Mouse (Mus musculus) testis, adult 2 months (tissue): Measurements from ENCODE around the gene Ddah2. TPM values are rescaled to one million over a fixed set of nuclear protein-coding genes. Genes with fewer than 3 reads are reported as not detected.
"Not testable (repeated sequence)": the region's sequence is repeated elsewhere in the genome, so short reads cannot be mapped to it uniquely, and the experiment has no call there.

Experiments
- H3K27ac ChIP-seq: fragments of 200-500 bp; 2 replicates; pipeline ENCODE4 v1.5.1; 2012; ENCODE audit warnings: low read depth, low read length; ENCODE audit not compliant: control insufficient read depth, insufficient read depth
- H3K27me3 ChIP-seq: fragments of 200-500 bp; 2 replicates; pipeline ENCODE4 v1.6.1; 2012; ENCODE audit warnings: mild to moderate bottlenecking, low read length, moderate library complexity; ENCODE audit not compliant: control insufficient read depth, insufficient read depth
- H3K36me3 ChIP-seq: fragments of 200-500 bp; 2 replicates; pipeline ENCODE4 v1.6.1; 2012; ENCODE audit warnings: mild to moderate bottlenecking, low read length; ENCODE audit not compliant: control insufficient read depth, insufficient read depth
- H3K4me1 ChIP-seq: fragments of 200-500 bp; 2 replicates; pipeline ENCODE4 v1.6.1; 2012; ENCODE audit warnings: low read length; ENCODE audit not compliant: control insufficient read depth, insufficient read depth
- H3K4me3 ChIP-seq: fragments of 200-500 bp; 2 replicates; pipeline ENCODE4 v1.5.1; 2012; ENCODE audit warnings: low read depth, mild to moderate bottlenecking, low read length, moderate library complexity, mixed read lengths; ENCODE audit not compliant: control insufficient read depth
- CTCF ChIP-seq: fragments of 200-500 bp; IDR thresholded peaks from 2 replicates; pipeline ENCODE4 v1.5.1; 2012; ENCODE audit warnings: low read depth, mild to moderate bottlenecking, inconsistent platforms, low read length, moderate library complexity; ENCODE audit not compliant: control insufficient read depth, insufficient read depth, insufficient replicate concordance
- POLR2A ChIP-seq: fragments of 200-500 bp; IDR thresholded peaks from 2 replicates; pipeline ENCODE4 v1.6.1; 2012; ENCODE audit warnings: low read depth, mild to moderate bottlenecking, inconsistent platforms, low read length, moderate library complexity; ENCODE audit not compliant: control insufficient read depth
- polyA plus RNA-seq: library from polyadenylated mRNA; depleted of rRNA; stranded (reverse); fragments of >200 nt; gene quantifications from 2 replicates; pipeline ENCODE4 v1.2.3, GENCODE M21; 2012

The Ddah2 gene
- polyA plus RNA-seq, 1 experiment = 11.1 TPM

- TF ChIP-seq CTCF = peak; percentile 48; the same call in 1 of the 2 replicates
- no peak for TF ChIP-seq POLR2A
- no peak overlapping the region for H3K27ac ChIP-seq
- no peaks in the 10 kb centered on the region for H3K36me3 ChIP-seq
- H3K27me3 ChIP-seq = no peaks in the 10 kb centered on the region
- peaks cover 2% of the 10 kb centered on the region; the same call in 1 of the 2 replicates for H3K4me1 ChIP-seq
- no peak overlapping the region for H3K4me3 ChIP-seq
Measured at GRCm38 (mm10) chr17:35029691-35030532, 28.9 kb upstream of the Ddah2 start.

GRCm38 (mm10) chr17:35031272-35031671 is 27.6 kb upstream of the Ddah2 start:
- Histone ChIP-seq H3K4me1 (peaks cover 2% of the 10 kb centered on the region; the same call in 1 of the 2 replicates), H3K4me3 (no peak overlapping the region), H3K36me3 (no peaks in the 10 kb centered on the region), H3K27me3 (no peaks in the 10 kb centered on the region), H3K27ac (peak overlapping the region; percentile 3; the same call in 1 of the 2 replicates)
- TF ChIP-seq POLR2A (no peak), CTCF (no peak)

GRCm38 (mm10) chr17:35031880-35032279 is 27.0 kb upstream of the Ddah2 start:
- Histone ChIP-seq H3K4me3 (no peak overlapping the region), H3K4me1 (peaks cover 2% of the 10 kb centered on the region; the same call in 1 of the 2 replicates), H3K36me3 (no peaks in the 10 kb centered on the region), H3K27ac (no peak overlapping the region), H3K27me3 (no peaks in the 10 kb centered on the region)
- no peak for TF ChIP-seq CTCF

GRCm38 (mm10) chr17:35032323-35032870 is 26.4 kb upstream of the Ddah2 start:
- TF ChIP-seq CTCF = no peak
- no peak for TF ChIP-seq POLR2A
- Histone ChIP-seq H3K4me3 (no peak overlapping the region), H3K4me1 (peaks cover 2% of the 10 kb centered on the region; the same call in 1 of the 2 replicates), H3K27ac (no peak overlapping the region), H3K36me3 (no peaks in the 10 kb centered on the region), H3K27me3 (no peaks in the 10 kb centered on the region)

- H3K27me3 ChIP-seq, H3K36me3 ChIP-seq, H3K27ac ChIP-seq, H3K4me3 ChIP-seq, H3K4me1 ChIP-seq: not testable (repeated sequence)
Measured at GRCm38 (mm10) chr17:35033703-35034102, 25.1 kb upstream of the Ddah2 start.

- no peak overlapping the region; the same call in 1 of the 2 replicates for H3K27ac ChIP-seq
- no peaks in the 10 kb centered on the region for H3K27me3 ChIP-seq
- H3K4me1 ChIP-seq = peaks cover 2% of the 10 kb centered on the region; the same call in 1 of the 2 replicates
- no peaks in the 10 kb centered on the region for H3K36me3 ChIP-seq
- TF ChIP-seq CTCF (no peak), POLR2A (no peak)
- no peak overlapping the region for H3K4me3 ChIP-seq
Measured at GRCm38 (mm10) chr17:35034896-35035295, 23.9 kb upstream of the Ddah2 start.

- no peak overlapping the region for H3K4me3 ChIP-seq
- no peak for TF ChIP-seq CTCF
- no peak for TF ChIP-seq POLR2A
- no peaks in the 10 kb centered on the region for H3K27me3 ChIP-seq
Measured at GRCm38 (mm10) chr17:35039121-35039873, 19.5 kb upstream of the Ddah2 start.

More at GRCm38 (mm10) chr17:35039121-35039873, 19.5 kb upstream of the Ddah2 start:
- Histone ChIP-seq H3K27ac (no peak overlapping the region), H3K36me3 (no peaks in the 10 kb centered on the region), H3K4me1 (no peaks in the 10 kb centered on the region)
